In genomic region chr9:70422661-70423060, GRCm38 (mm10) we compare ENCODE assay signal across 16 mouse cellular contexts.
"Had no signal": no experiment of that assay in that cellular context is flagged by ENCODE, and none has a peak within 500 bp of the region (broad histone marks: within the 10 kb centered on the region; RNA-seq: fewer than 3 reads in every experiment).

No protein-coding gene starts in this region.

- DNase-seq: retina, postnatal 1 day; right cerebral cortex, adult 18-20 months; right cerebral cortex, postnatal 14 days; right cerebral cortex, postnatal 25 days; right cerebral cortex, postnatal 4 days; spleen, adult 18-20 months; thymus, adult 18-20 months; thymus, adult 2 months; thymus, postnatal 14 days; thymus, postnatal 25 days; thymus, postnatal 36 days; thymus, postnatal 4 days had no signal

- H3K27ac ChIP-seq: neural tube, embryonic 13.5 days; neural tube, embryonic 15.5 days; stomach, embryonic 15.5 days; stomach, postnatal 0 days had no signal

- H3K9ac ChIP-seq: neural tube, embryonic 13.5 days; neural tube, embryonic 15.5 days; stomach, embryonic 15.5 days had no signal

- H3K9me3 ChIP-seq: neural tube, embryonic 13.5 days; neural tube, embryonic 15.5 days; stomach, embryonic 15.5 days had no signal

- H3K27me3 ChIP-seq: neural tube, embryonic 13.5 days; neural tube, embryonic 15.5 days; stomach, embryonic 15.5 days had no signal
